Mouse (Mus musculus): ENCODE data around the gene Trip11.

Gene Trip11

DNA sequence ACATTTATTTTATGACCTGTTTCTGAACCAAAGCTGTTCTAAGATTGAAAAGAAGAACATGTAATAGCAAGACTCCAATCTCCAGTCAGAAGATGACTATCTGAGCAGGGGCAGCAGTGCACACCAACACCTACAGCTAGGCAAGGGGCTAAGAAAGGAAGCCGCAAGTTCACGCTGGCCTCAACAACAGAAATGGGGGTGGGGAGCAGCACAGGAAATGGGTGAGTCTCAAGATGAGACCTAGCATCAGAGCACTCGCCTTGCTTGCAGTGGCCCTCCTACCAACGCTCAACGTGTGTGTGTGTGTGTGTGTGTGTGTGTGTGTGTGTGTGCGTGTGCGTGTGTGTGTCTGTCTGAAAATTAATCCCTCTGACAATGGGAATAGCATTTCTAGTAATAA lies 16.0 kb downstream of the Trip11 start:
- no peak for DNase-seq (ENCODE audit: low read depth, low spot score)

DNA sequence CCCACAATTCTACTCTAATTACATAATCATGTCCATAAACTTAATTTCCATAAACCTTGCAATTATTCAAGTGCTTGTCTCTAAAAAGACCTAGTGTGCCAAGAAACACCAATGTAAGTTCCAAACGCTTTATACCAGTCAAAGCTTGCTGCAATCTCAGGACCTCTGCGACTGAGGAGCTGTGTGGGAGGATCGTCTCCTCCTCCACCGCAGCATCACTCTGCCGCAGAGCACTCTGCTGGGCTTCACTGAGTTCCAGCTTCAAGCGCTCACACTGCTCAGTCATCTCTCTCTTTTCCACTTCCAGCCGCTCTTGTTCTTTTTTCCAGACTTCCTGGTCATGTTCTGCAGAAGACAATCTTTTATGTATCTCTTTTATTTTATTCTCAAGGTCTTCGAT lies 19.8 kb downstream of the Trip11 start:
- DNase-seq (ENCODE audit: low read depth, low spot score) = no peak

DNA sequence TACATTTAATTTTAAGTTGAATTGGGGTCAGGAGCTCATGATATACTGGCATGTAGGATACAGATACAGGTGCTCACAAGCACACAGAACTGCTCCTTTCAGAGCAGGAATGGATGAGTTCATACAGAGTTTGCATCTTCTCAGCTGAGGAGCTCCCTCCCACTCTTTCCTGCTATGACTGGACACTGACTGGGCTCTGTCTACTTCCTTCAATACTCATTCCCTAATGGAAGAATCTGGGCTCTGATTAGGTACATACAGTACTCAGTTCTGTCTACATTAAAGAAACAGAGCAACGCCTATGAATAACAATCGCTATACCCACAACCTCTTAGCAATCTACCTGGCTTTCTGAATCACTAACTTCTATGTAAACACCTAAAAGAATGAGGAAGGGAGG lies 20.2 kb downstream of the Trip11 start:
- no peak for DNase-seq (ENCODE audit: low read depth, low spot score)

DNA sequence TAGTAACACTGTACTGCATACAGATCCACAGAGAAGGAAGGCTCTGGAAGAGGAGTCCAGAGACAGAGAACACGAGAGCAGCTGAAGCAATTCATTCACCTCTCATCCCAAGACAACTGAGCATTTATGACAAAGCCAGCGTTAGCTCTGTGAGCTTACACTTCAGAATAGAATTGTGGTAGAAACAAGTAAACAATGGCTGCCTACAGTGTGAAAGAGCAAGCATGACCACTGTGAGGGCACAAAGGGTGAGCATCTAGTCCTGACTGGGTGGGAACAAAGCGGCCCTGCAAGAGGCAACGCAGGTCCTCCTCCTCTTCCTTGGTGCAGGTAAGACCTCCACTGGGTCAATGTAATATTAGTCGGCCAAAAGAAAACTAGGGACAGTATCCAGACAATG lies 22.0 kb downstream of the Trip11 start:
- DNase-seq (ENCODE audit: low read depth, low spot score) = no peak

- no peak for DNase-seq (ENCODE audit: low read depth, low spot score)
Observed at GRCm38 (mm10) chr12:101889351-101889750, 23.7 kb downstream of the Trip11 start.

GRCm38 (mm10) chr12:101888312-101888711 lies 24.8 kb downstream of the Trip11 start:
- DNase-seq (ENCODE audit: low read depth, low spot score) = no peak

DNA sequence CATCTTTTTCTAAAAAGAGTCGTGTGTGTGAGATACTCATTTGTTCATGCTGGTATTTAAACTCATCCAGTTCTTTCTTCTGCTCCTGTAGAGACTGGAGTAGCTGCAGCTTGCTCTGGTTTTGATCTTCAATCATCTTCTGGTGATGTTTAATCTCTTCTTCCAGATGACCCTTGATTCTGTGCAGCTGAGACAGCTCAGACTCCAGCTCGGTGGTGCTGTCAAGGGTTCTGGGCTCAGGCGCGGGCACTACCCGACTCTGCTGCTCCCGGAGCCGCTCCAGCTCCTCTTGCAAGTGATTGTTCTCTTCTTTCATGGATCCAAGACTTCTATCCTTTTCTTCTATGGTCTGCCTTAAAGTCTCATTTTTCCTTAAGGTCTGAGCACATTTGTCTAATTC lies 28.1 kb downstream of the Trip11 start:
- no peak for DNase-seq (ENCODE audit: low read depth, low spot score)

GRCm38 (mm10) chr12:101876374-101876773 lies 36.7 kb downstream of the Trip11 start:
- no peak for DNase-seq (ENCODE audit: low read depth, low spot score)

DNA sequence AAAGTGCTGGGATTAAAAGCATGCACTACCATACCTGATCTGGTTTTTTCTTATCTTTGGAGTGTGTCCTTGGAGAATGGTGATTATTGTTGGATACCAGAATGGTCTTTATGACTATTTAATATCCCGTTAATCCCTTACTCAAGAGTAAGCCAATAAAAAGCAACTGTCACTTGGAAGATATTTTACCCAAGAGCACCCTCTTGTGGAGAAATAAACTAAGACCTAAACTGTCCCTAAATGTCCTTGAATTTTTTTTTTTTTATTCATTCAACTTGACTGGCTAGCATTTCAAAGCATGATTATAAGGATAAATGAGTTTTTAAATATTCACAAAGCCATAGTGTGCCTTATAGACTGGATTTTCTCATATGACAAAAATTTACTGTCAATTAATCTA lies 38.0 kb downstream of the Trip11 start:
- DNase-seq (ENCODE audit: low read depth, low spot score) = no peak

DNA sequence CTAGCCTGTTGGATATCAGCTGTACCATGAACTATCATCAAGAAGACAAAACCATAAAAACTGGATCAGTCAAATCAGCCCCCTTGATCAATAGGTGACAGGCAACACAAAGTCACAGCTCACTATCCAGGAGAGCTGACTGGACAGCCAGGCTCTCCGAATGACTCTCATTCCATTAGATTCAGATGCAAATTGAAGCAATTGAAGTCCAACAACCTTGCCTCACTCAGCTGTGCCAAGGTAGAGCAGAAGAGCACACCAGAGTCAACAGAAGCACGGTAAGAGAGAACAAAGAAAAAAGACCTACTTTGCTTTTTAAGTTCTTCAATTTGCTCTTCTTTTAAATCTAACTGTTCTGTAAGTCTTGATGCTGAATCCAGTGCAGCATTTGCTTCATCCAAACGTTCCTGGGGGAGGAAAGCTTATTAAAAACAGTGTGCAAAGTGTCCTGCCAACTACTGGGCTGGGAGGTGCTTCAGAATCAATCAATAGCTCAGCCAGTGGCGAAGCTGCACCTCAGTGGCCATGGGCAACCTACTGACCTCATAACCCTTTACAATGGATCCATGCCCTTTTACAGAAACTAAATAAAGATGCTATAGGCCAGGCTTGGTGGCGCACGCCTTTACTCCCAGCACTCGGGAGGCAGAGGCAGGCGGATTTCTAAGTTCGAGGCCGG lies 50.6 kb downstream of the Trip11 start:
- DNase-seq (ENCODE audit: low read depth, low spot score) = no peak

- no peak for DNase-seq (ENCODE audit: low read depth, low spot score)
Observed at GRCm38 (mm10) chr12:101860256-101860655, 52.8 kb downstream of the Trip11 start.

DNA sequence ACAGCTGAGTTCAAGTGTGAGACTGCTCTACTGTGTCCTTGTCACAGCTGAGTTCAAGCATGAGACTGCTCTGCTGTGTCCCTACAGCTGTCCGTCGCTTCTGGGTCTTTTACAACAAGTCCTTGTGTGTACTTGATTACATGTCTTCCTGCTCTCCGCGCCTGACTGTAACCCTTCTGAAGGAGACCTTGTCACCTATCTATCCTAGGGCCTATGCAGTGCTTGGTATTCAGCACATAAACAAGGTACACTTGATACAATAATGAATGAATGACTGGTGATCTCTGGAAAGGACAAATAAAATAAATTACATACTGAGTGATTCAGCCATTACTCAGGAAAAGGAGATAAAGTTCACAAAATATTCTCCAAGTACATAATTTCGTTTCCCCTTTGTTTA lies 55.1 kb downstream of the Trip11 start:
- no peak for DNase-seq (ENCODE audit: low read depth, low spot score)

- no peak for DNase-seq (ENCODE audit: low read depth, low spot score)
Observed at GRCm38 (mm10) chr12:101854336-101854735, 58.7 kb downstream of the Trip11 start.

DNA sequence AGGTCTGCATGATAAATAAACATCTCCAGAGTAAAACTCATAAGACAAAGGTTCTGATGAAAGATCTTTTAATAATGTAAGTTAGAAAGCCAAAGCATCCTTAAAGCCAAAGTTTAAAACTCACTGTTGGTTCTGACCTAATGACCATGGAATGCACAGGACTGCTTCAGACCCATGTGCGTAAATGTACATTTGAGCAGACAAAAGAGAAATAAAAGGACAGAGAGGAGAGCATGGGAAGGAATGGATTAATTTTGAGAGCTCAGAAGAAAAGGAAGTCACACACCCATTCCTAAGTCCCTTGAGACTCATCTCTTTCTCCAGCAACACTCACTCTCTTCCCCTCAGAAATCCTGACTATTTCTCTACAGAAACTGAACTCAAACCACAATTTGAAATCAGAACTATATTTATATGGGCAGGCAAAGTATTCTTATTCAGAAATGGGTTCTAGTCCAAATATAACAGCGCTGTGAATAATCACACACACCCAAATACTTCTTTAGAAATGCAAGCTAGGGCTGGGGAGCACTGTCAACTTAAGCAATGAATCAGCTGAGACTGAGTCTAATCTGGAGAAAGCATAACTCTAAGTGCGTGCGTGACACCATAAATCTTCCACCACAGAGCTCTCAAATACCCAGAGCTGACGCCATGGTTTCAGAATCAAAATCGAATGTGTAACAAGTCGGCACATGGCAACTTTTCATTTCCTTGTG lies 61.1 kb downstream of the Trip11 start:
- DNase-seq (ENCODE audit: low read depth, low spot score) = no peak

GRCm38 (mm10) chr12:101851314-101851713 lies 61.8 kb downstream of the Trip11 start:
- no peak for DNase-seq (ENCODE audit: low read depth, low spot score)

- no peak for DNase-seq (ENCODE audit: low read depth, low spot score)
Observed at GRCm38 (mm10) chr12:101836546-101837274, 76.4 kb downstream of the Trip11 start.

DNA sequence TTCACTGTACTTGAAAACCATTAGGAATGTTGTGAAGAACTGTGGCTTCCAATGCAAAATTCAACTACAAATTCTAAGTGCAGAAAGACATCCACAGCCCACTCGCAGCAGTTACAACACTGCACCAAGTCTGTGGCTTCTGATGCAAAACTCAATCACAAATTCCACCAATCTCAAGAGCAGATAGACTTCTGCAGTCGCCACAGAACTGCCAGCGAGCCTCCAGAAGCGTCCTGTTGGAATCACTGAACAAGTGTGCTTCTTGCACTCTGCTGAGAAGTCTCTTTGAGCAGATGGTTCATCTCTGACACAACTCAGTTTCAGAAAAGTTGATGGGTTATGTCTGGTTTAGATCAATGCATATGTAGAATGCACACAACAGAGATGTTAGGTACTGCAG lies 78.4 kb downstream of the Trip11 start:
- no peak for DNase-seq (ENCODE audit: low read depth, low spot score)

- DNase-seq (ENCODE audit: low read depth, low spot score) = no peak
Observed at GRCm38 (mm10) chr12:101833776-101834175, 79.3 kb downstream of the Trip11 start.

GRCm38 (mm10) chr12:101833115-101833506 lies 80.0 kb downstream of the Trip11 start:
- no peak for DNase-seq (ENCODE audit: low read depth, low spot score)

DNA sequence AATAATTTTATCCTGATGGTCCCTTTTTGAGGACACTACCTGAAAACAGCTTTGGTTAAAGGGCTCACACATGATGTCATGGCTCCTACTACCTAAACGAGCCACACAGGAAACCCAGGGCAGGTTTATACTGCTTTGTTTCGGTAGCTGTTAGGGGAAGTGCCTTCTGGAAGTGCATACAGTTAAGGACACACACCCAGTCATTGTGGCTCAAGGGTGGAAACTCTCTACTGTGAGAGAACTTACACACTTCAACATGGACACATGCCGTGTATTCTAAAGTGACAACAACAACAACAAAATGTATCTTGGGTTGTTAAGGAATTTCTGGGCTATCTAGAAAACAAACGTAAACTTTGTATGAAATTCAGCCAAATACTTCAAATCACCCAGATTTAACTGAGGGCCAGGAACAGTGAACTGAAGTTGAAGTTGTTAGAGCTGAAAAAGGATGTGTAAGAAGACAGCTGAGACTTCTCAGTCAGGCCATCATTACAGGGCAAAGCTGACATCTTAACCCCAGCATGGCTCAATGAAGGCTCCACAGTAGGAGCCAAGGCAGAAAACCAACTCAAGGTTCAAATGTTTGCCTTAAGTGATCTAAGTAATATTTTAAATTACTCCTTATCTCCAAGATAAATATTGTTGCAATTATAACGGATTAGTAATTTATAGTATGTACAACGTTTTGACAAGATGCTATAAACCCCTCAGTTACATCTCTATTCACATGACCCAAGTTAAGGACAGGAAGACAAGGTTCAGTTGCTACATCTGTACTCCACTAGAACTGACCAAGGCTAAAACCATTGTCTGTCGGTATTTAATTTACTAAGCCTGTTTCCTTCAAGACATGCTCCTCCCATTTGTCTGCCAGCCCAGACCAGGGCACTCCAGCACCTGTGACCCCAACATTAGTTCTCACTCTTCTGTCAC lies 80.6 kb downstream of the Trip11 start:
- no peak for DNase-seq (ENCODE audit: low read depth, low spot score)

DNA sequence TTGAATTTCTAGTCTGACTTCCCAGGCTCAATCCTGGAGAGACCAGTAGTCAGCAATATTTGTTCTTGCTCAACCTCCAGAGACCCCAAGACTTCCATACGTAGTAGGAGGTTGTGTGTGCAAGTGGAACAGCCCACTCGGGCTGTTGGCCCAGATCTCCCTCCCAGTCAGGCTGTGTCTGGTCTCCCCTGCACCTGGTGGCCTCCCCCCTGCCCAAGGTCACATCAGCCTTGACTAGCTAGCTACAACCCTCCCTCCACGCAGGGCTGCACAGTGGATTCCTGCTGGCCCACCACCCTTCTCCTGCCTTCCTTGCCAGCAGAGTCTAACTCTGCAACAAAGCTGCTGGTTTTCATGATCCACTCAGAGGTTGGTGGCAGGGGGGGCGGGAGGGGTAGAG lies 81.8 kb downstream of the Trip11 start:
- DNase-seq (ENCODE audit: low read depth, low spot score) = no peak

DNA sequence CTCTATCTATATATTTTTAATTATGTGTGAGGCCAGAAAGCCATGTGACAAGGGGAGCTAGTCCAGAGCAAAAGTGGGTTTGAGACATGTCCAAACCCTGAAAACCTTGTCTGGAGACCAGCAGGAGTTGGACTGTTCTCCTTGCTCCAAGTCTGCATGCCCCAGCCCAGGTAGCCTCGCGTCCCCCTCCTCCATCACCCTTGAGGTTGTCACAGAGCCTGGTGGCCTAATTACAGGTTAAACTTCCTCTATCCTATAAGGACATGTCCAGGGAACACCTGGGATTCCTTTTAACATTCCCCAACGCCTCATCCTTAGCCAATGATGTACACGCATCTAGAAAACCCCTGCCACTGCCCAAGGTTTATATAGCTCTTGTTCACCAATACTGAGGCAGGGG lies 89.9 kb downstream of the Trip11 start:
- no peak for DNase-seq (ENCODE audit: low read depth, low spot score)
